Mouse (Mus musculus) G1E (cell line): ENCODE measurements around the gene Dab1.

ENCODE experiments used
- CTCF ChIP-seq: IDR thresholded peaks from 2 replicates; pipeline ENCODE4 v1.5.1; 2012; ENCODE audit warnings: low read depth, low read length, inconsistent platforms, mixed read lengths
- GATA1 ChIP-seq: IDR thresholded peaks from 2 replicates; pipeline ENCODE4 v1.6.1; 2012; ENCODE audit warnings: borderline replicate concordance, low read length, inconsistent platforms, mixed read lengths
- GATA2 ChIP-seq: IDR thresholded peaks from 2 replicates; pipeline ENCODE4 v1.6.1; 2012; ENCODE audit warnings: low read depth, low read length, inconsistent platforms, borderline replicate concordance
- POLR2AphosphoS5 ChIP-seq: IDR thresholded peaks from 2 replicates; pipeline ENCODE4 v1.6.1; 2012; ENCODE audit warnings: low read depth, low read length, inconsistent platforms; ENCODE audit not compliant: insufficient replicate concordance
- TAL1 ChIP-seq: conservative IDR thresholded peaks from 2 replicates; pipeline ENCODE4 v1.6.1; 2012; ENCODE audit warnings: low read depth, low read length, inconsistent platforms, mixed read lengths

- TF ChIP-seq CTCF (no peak), GATA1 (no peak), TAL1 (no peak), POLR2AphosphoS5 (no peak), GATA2 (no peak)
Measured at GRCm38 (mm10) chr4:103678501-103678900, 59.3 kb downstream of the Dab1 start.
